Mouse (Mus musculus) ZHBTc4 (cell line): ENCODE data around the gene Dhcr24.

ENCODE experiments used
- DNase-seq: peaks from one replicate; pipeline ENCODE4 v3.0.0-alpha.2; 2011; ENCODE audit warnings: low read depth, low spot score

The Dhcr24 gene

GRCm38 (mm10) chr4:106560846-106561781, at the start of gene Dhcr24:
Gene Dhcr24, plus strand, starts transcription at chr4:106561038.
- DNase-seq, result peak; percentile 98

GRCm38 (mm10) chr4:106514606-106515005, 46.2 kb upstream of the Dhcr24 start:
- DNase-seq, result no peak

- no peak for DNase-seq
These were observed 38.3 kb upstream of the Dhcr24 start for GRCm38 (mm10) chr4:106522547-106522946.

GRCm38 (mm10) chr4:106524131-106524530, 36.7 kb upstream of the Dhcr24 start:
- no peak for DNase-seq

GRCm38 (mm10) chr4:106525001-106525400, 35.8 kb upstream of the Dhcr24 start:
- DNase-seq, result no peak

GRCm38 (mm10) chr4:106527856-106528547, 32.8 kb upstream of the Dhcr24 start:
- DNase-seq, result no peak

GRCm38 (mm10) chr4:106529375-106530112, 31.3 kb upstream of the Dhcr24 start:
- peak; percentile 96 for DNase-seq

- DNase-seq, result peak; percentile 7
These were observed 30.7 kb upstream of the Dhcr24 start for GRCm38 (mm10) chr4:106530113-106530482.

GRCm38 (mm10) chr4:106533421-106534080, 27.3 kb upstream of the Dhcr24 start:
- peak; percentile 17 for DNase-seq

GRCm38 (mm10) chr4:106534256-106534655, 26.6 kb upstream of the Dhcr24 start:
- no peak for DNase-seq

- no peak for DNase-seq
These were observed 21.1 kb upstream of the Dhcr24 start for GRCm38 (mm10) chr4:106539756-106540155.

GRCm38 (mm10) chr4:106541491-106541890, 19.3 kb upstream of the Dhcr24 start:
- DNase-seq, result no peak

- no peak for DNase-seq
These were observed 18.6 kb upstream of the Dhcr24 start for GRCm38 (mm10) chr4:106542211-106542610.

GRCm38 (mm10) chr4:106545817-106546373, 14.9 kb upstream of the Dhcr24 start:
- no peak for DNase-seq

GRCm38 (mm10) chr4:106546896-106547295, 13.9 kb upstream of the Dhcr24 start:
- DNase-seq, result no peak

- DNase-seq, result no peak
These were observed 12.7 kb upstream of the Dhcr24 start for GRCm38 (mm10) chr4:106548113-106548512.

- no peak for DNase-seq
These were observed 10.2 kb upstream of the Dhcr24 start for GRCm38 (mm10) chr4:106550516-106551166.

GRCm38 (mm10) chr4:106557262-106557661, 3.6 kb upstream of the Dhcr24 start:
- no peak for DNase-seq

GRCm38 (mm10) chr4:106557978-106558377, 2.9 kb upstream of the Dhcr24 start:
- no peak for DNase-seq

- no peak for DNase-seq
These were observed 1.3 kb upstream of the Dhcr24 start for GRCm38 (mm10) chr4:106559343-106560212.
